Comparison of ENCODE assay signal across 12 mouse cellular contexts in the genomic region with DNA sequence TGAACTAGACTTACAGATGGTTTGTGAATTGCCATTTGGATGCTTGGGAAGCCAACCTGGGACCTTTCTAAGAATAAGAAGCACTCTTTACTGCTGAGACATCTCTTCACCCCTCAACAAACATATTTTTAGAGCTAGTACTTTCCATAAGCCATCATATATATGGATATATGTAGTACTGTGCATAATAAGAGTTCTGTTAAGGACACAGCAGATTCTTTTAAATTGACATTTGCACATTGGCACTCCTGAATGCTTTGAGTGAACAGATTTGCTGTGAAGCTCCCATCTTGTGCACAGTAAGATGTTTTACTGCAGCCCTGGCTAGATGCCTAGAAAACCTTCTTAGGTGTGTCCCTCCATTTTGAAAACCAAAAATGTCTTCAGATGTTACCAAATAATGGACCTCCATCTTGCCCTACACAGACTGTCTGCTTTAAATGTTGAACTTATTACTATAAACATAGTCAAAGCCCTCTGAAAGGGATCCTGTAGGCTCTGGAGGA.
DNase-seq lines count a peak whose midpoint lies in the region.
"Had no signal": no experiment of that assay in that cellular context is flagged by ENCODE, and none has a peak within 500 bp of the region (broad histone marks: within the 10 kb centered on the region; RNA-seq: fewer than 3 reads in every experiment).

No protein-coding gene starts in this region.

- peak; percentile 18 to 38 for DNase-seq in cerebellum, postnatal 14 days
- DNase-seq in cerebellum, adult 18-20 months: no peak
- DNase-seq in layer of hippocampus, adult 11-12 months (ENCODE audit: low spot score): peak; percentile 7
- no peak for DNase-seq in layer of hippocampus, adult 9-10 months (ENCODE audit: low spot score)
- DNase-seq in brain, adult 2 months (ENCODE audit: low read depth, low spot score): peak; percentile 65
- DNase-seq in telencephalon, adult 2 months (ENCODE audit: low read depth, low spot score): peak; percentile 34
- no peak for DNase-seq in ovary, postnatal 36 days (ENCODE audit: low spot score)
- DNase-seq: adrenal gland, postnatal 10 days; cerebellum, adult 9-10 months; gastrocnemius, postnatal 36 days; heart, adult 11 months; heart, postnatal 36 days had no signal

Comparison
In these comparisons a context has a peak if more than half of its experiments do, and no peak if none do; other contexts are left out.
1. DNase-seq: peak in cerebellum, postnatal 14 days (2 of 2), layer of hippocampus, adult 11-12 months (single experiment), brain, adult 2 months (single experiment) and telencephalon, adult 2 months (single experiment); none in cerebellum, adult 18-20 months (0 of 2), layer of hippocampus, adult 9-10 months (single experiment) and ovary, postnatal 36 days (single experiment).